Mouse (Mus musculus) adrenal gland, postnatal 14 days (tissue): Measurements from ENCODE around the gene Ifi206. TPM values are rescaled to one million over a fixed set of nuclear protein-coding genes. Genes with fewer than 3 reads are reported as not detected.
A peak's percentile ranks its signal among the peaks of the same experiment; 100 is the strongest.
"Not testable (repeated sequence)": the region's sequence is repeated elsewhere in the genome, so short reads cannot be mapped to it uniquely, and the experiment has no call there.

Source experiments
- DNase-seq: peaks from one replicate; pipeline ENCODE4 v3.0.0; 2021; ENCODE audit warnings: mixed read lengths
- long read RNA-seq, 2 experiments: library from polyadenylated mRNA; stranded (forward); transcript quantifications; one replicate each; pipeline ENCODE4 v2.0.0; 2021
- total RNA-seq: library from RNA; stranded (reverse); gene quantifications from 2 replicates; pipeline ENCODE4 v1.2.3, GENCODE M21; 2021

Gene Ifi206
- total RNA-seq = 0.19 and 2.7 TPM in 2 replicates
- long read RNA-seq, experiment 1 = 0 reads
- long read RNA-seq, experiment 2 = 0 reads

- DNase-seq = not testable (repeated sequence)
Observed at GRCm38 (mm10) chr1:173490812-173491480, at the start of gene Ifi206. Ifi206 (minus strand) TSS chr1:173491041.

GRCm38 (mm10) chr1:173535791-173536190 lies 45.0 kb upstream of the Ifi206 start, which contains the start of gene Ifi214:
Ifi214 (minus strand) TSS chr1:173535957.
- not testable (repeated sequence) for DNase-seq

GRCm38 (mm10) chr1:173521452-173521851 lies 30.6 kb upstream of the Ifi206 start:
- DNase-seq = no peak

GRCm38 (mm10) chr1:173510595-173510994 lies 19.8 kb upstream of the Ifi206 start:
- DNase-seq = not testable (repeated sequence)

GRCm38 (mm10) chr1:173491483-173491882 lies 642 bp upstream of the Ifi206 start:
- not testable (repeated sequence) for DNase-seq

- not testable (repeated sequence) for DNase-seq
Observed at GRCm38 (mm10) chr1:173481182-173481574, 9.7 kb downstream of the Ifi206 start.

- DNase-seq = not testable (repeated sequence)
Observed at GRCm38 (mm10) chr1:173480399-173481181, 10.3 kb downstream of the Ifi206 start.

- DNase-seq = peak; percentile 5
Observed at GRCm38 (mm10) chr1:173456761-173457160, 34.1 kb downstream of the Ifi206 start.

GRCm38 (mm10) chr1:173456139-173456754 lies 34.6 kb downstream of the Ifi206 start:
- no peak for DNase-seq

- no peak for DNase-seq
Observed at GRCm38 (mm10) chr1:173451665-173452064, 39.2 kb downstream of the Ifi206 start.

- DNase-seq = no peak
Observed at GRCm38 (mm10) chr1:173450621-173451020, 40.2 kb downstream of the Ifi206 start.

GRCm38 (mm10) chr1:173447067-173447466 lies 43.8 kb downstream of the Ifi206 start:
- peak; percentile 18 for DNase-seq

GRCm38 (mm10) chr1:173443061-173443460 lies 47.8 kb downstream of the Ifi206 start:
- no peak for DNase-seq

GRCm38 (mm10) chr1:173441210-173441609 lies 49.6 kb downstream of the Ifi206 start:
- no peak for DNase-seq

- no peak for DNase-seq
Observed at GRCm38 (mm10) chr1:173440681-173441080, 50.2 kb downstream of the Ifi206 start.

- DNase-seq = no peak
Observed at GRCm38 (mm10) chr1:173437161-173437953, 53.5 kb downstream of the Ifi206 start.

- no peak for DNase-seq
Observed at GRCm38 (mm10) chr1:173432411-173432810, 58.4 kb downstream of the Ifi206 start.

- no peak for DNase-seq
Observed at GRCm38 (mm10) chr1:173429995-173430699, 60.7 kb downstream of the Ifi206 start.

- DNase-seq = no peak
Observed at GRCm38 (mm10) chr1:173427385-173427784, 63.5 kb downstream of the Ifi206 start.

- DNase-seq = no peak
Observed at GRCm38 (mm10) chr1:173426345-173426744, 64.5 kb downstream of the Ifi206 start.

- peak; percentile 19 for DNase-seq
Observed at GRCm38 (mm10) chr1:173420374-173420773, 70.5 kb downstream of the Ifi206 start.
